Mouse (Mus musculus): ENCODE results near the gene Map7d2.
"Not testable (repeated sequence)": the region's sequence is repeated elsewhere in the genome, so short reads cannot be mapped to it uniquely, and the experiment has no call there.

The Map7d2 gene

GRCm38 (mm10) chrX:159414130-159414828 is at the start of gene Map7d2:
Gene Map7d2 (plus strand): TSS chrX:159414572.
- DNase-seq, result no peak

DNA sequence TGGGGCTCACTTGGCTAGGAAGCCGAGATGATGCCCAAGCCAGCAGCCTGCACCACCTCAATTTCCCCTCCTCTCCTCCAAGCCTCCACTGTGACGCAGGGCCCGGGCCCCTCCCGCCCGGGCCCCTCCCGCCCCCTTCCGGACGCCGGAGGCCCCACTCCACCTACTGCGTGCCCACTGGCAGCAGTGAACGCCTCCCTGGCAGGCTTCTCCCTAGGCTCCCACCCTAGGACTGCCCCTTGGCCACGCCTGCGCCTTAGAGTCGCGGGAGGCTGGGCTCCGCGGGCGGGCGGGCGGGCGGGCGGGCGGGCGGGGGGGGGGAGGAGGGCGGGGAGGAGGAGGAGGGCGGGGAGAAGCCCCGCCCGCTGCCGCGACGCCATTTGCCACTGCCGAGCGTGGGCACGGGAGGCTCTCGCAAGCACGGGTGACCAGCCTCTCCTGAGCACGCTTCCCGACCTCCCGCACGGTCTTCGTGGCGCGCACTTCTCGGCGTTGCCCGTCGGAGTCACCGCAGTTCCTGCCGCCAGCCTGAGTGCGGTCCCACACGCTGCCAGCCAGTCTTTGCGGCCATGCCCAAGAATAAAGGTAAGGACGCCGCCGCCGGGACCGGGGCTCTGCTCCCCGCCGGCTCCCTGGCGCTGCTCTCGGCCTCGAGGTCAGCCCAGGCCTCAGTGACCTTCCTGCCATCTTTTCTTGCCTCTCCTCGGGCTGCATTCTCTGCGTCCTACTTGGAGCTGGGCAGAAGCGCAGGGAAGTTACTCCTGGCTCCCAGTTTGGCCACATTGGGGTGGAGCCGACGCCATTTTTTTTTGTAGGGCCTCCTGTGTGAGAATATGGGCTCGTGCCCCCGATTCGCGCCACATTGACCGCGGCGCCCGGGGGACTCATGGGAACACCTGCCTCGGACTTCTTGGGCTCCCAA is 42.3 kb upstream of the Map7d2 start, which contains the start of gene Eif1ax:
Gene Eif1ax (plus strand): TSS at position 348 of the 922 bp plus-strand sequence.
- peak; percentile 86 to 87 for DNase-seq

DNA sequence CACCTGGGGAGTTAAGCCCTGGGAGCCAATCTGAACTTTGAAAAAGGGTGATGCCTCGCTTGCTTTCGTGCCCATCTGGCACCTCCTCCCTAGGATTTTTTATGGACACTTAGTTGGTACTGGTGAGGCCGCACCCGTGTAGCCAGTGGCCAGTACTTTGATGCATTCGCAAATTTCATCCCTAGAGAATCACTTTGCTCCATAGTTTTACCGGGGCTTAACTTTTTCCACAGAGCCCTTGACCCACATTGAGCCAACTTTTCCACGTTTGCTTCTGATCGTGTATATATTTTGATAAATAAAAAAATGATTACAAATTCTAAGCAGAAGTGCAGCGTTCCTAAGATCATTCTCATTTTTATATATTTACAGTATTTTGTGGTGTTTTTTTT is 41.6 kb upstream of the Map7d2 start:
- DNase-seq, result no peak

- DNase-seq, result no peak
Measured at GRCm38 (mm10) chrX:159387105-159387504, 27.3 kb upstream of the Map7d2 start.

- no peak for DNase-seq
Measured at GRCm38 (mm10) chrX:159388953-159389352, 25.4 kb upstream of the Map7d2 start.

GRCm38 (mm10) chrX:159390347-159390962 is 23.9 kb upstream of the Map7d2 start:
- DNase-seq, result no peak

GRCm38 (mm10) chrX:159391239-159391638 is 23.1 kb upstream of the Map7d2 start:
- DNase-seq, result no peak

- peak in 1 of 2 experiments; percentile 4 for DNase-seq
Measured at GRCm38 (mm10) chrX:159409253-159409652, 5.1 kb upstream of the Map7d2 start.

- DNase-seq, result no peak
Measured at GRCm38 (mm10) chrX:159414829-159415673, 679 bp downstream of the Map7d2 start.

DNA sequence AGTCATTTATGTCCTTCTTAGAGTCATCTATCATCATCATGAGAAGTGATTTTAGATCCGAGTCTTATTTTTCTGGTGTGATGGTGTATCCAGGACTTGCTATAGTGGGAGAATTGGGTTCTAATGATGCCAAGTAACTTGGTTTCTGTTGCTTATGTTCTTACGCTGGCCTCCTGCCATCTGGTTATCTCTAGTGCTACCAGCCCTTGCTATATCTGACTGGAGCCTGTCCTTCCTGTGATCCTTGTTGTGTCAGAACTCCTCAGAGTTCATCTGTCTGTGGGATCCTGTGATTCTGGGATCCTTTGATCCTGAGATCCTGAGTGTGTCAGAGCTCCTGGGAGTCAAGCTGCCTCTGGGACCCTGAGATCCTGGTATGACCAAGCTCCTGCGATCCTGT is 16.1 kb downstream of the Map7d2 start:
- DNase-seq, result not testable (repeated sequence)

- DNase-seq, result peak; percentile 1 to 3
Measured at GRCm38 (mm10) chrX:159442128-159442527, 27.8 kb downstream of the Map7d2 start.

GRCm38 (mm10) chrX:159447133-159447532 is 32.8 kb downstream of the Map7d2 start:
- DNase-seq, result no peak

DNA sequence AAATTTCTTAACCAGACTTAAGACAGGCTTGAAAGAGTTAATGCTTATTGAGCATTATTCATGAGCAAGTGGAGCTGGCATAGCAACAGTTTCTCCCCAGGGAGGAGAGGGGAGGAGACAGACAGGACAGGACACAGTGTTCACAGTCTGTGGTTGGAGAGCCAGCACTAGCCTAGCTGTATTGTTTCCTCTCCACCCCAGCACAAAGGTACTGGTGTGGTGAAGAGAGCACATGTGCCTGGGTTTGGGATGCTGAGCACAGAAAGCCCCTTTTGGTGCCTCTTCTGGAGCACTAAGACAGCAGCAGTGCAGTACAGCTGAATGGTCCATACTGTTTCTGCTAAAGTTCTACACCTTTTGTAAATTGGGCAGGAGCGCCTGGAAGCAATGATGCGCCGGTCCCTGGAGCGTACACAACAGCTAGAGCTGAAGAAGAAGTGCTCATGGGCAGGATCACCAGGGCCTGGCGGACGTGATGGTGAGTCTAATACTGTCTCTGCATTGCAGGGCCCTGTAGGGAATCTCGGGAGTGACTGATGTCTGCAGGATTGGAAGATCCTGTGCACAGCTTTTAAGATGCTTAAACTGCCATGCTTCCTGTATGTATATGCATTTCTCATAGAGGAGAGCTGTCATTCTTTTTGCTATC is 44.8 kb downstream of the Map7d2 start:
- DNase-seq, result no peak

GRCm38 (mm10) chrX:159474799-159475198 is 60.4 kb downstream of the Map7d2 start:
- no peak for DNase-seq

- DNase-seq, result not testable (repeated sequence)
Measured at GRCm38 (mm10) chrX:159478243-159478940, 64.0 kb downstream of the Map7d2 start.

GRCm38 (mm10) chrX:159484247-159484646 is 69.9 kb downstream of the Map7d2 start:
- DNase-seq, result no peak

GRCm38 (mm10) chrX:159503181-159503580 is 88.8 kb downstream of the Map7d2 start:
- DNase-seq, result no peak

GRCm38 (mm10) chrX:159508331-159509036 is 94.1 kb downstream of the Map7d2 start:
- no peak for DNase-seq

DNA sequence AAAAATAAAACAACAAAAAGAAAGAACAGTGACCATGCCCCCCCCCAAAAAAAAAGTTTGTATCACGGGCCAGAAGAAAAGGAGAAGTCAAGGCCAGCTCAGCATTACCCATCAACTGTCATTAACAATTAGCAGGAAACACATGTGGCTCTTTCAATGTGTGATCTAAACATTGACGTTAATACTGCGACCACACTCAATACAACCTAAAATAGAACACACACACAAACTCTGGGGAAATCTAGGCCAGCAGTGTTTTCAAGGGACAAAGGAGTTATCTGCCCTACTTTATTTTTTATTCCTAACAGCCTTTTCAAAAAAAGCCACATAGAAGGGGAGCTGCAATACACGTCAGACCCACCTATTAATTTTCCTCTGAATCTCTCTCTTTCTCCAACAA is 94.7 kb downstream of the Map7d2 start:
- no peak for DNase-seq
